Mouse (Mus musculus) layer of hippocampus, postnatal 36 days (tissue): Measurements from ENCODE around the gene Slc35e3. TPM values are rescaled to one million over a fixed set of nuclear protein-coding genes. Genes with fewer than 3 reads are reported as not detected.
A peak's percentile ranks its signal among the peaks of the same experiment; 100 is the strongest.
"Not testable (repeated sequence)": the region's sequence is repeated elsewhere in the genome, so short reads cannot be mapped to it uniquely, and the experiment has no call there.

Experiments
- DNase-seq, 2 experiments: peaks; one replicate each; pipeline ENCODE4 v3.0.0; 2022
- total RNA-seq, 2 experiments: library from RNA; stranded (reverse); gene quantifications; 2 replicates each; pipeline ENCODE4 v1.2.3; 2021

The Slc35e3 gene
- total RNA-seq, 2 experiments from 2014 or later: 31.2 to 33.7 TPM

DNA sequence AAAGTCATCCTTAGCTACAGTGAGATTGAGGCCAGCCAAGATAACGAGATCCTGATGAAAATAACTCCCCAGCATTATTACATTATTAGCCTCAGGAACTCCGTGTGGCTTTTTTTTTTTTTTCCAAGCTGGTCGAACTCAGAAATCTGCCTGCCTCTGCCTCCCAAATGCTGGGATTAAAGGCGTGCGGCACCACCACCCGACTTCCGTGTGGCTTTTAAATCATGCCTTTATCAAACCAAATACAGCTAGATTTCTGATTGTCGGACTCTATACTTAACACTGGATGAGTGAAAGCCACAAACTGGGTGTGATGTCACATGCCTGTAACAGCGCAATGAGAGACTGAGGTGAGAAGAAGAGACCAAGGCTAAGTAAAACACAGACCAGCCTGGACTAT is 33.3 kb downstream of the Slc35e3 start:
- DNase-seq: no peak

DNA sequence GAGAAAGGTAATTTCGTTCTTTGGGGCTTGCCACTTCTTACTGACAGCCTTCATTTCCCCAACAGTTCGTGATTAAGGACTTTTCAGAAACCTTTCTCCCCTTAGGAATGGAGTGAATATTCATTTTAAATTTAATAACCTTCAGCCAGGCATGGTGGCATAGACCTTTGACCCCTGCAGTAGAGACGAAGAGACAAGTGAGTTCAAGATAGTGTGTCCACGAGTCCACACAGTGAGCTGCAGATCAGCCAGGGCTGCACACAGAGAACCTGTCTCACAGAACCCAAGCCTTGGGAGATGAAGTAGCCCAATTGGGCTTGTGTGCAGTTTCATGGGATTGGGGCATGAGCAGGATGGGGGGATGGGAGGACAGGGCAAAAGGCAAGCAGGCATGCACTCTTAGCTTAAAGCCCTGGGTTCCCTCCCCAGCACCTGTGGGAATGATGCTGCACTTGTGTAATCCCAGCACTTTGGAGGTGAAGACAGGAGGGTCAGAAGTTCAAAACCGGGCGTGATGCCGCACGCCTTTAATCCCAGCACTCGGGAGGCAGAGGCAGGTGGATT is 33.9 kb downstream of the Slc35e3 start:
- DNase-seq: no peak

DNA sequence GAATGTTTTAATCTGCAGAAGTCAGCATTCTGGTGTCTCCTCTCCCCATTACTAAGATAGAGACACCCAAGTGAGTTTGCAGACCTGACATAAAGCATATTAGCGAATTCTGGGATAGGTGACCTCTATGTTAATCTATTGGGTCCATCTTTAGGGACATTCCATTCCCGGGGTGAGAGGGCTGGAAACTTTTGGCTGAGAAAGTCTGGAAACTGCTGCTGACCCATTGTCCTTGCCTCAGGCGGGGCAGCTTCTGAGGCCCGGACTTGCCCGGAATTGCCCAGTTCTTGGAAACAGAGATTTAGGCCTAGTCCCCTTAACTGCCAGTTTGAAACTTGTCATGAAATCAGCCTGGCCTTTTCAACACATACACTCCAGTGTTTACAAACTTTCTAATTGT is 34.8 kb downstream of the Slc35e3 start:
- DNase-seq: no peak

DNA sequence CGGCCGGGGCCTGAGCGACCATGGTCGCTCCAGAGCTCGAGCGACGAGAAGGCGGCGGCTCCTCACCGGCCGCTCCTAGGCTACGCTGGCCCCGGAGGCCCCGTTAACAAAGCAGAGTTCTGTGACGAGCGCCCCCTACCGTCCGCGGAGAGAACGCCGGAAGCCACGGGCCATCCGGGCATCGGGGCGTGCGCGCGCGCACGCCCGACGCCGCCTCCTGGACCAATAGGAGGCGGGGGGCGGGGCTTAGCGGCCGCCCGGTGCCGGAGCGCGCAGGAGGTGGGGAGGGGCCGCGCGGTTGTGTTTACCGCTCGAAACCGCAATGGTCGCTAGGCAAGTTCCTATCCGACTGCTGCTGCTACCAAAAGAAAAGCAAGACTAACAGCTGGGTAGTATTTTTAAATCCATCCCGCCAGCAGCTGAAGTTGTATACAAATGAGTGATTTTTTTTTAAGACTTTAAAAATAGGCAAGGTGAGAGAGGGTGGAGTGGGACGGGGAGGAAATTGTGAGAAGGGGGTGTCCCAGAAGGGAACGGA is 35.5 kb downstream of the Slc35e3 start, which contains the start of gene Mdm2:
Gene Mdm2, minus strand, starts transcription at position 155 of the 538 bp plus-strand sequence.
- peak; percentile 92 to 95 for DNase-seq

DNA sequence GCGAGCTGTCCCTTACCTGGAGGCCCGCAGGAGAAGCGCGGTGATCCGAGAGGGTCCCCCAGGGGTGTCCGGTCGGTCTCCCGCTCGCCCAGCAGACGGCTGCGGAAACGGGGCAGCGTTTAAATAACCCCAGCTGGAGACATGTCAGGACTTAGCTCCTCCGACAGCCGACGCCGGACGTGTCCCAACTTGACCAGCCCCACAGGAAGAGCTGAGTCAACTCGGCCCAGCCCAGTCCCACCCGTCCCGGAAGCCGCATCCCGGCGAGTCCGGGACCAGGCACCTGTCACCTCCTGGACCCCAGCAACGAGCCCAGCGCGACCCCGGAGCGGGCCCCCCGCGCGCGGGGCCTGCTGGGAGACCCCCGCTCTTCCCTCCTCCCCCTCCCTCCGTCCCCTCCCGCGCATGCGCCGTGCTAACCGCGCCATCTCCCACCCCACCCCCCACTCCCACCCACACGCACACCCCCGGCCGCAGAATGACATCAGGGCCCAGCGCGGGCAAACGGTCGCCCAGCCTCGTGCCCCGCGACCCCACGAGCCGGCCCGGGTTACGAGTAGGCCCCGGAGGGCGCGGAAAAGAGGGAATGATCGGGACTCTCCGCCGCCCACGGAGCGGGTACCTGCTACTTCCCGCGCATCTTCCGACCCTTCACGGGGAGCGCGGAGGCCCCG is 36.1 kb downstream of the Slc35e3 start:
- peak; percentile 73 to 76 for DNase-seq

DNA sequence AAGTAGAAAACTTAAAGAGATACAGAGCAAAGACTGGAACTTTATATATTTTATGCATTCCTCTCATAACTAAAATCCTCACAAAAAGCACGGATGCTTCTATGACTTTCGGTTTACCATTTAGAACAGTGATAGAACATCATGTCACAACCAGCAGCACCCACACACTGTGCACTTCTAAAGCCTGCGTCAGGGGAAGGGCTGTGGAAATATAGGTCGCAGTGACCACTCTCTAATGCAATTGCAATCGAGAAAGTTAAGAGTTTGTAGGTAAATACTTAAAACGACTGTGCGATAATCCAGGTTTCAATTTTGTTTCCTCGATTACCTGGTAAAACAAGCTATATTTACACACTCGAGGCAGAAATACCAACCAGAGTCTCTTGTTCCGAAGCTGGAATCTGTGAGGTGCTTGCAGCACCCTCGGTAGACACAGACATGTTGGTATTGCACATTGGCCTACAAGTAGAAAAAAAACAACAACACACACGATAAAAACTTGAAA is 36.8 kb downstream of the Slc35e3 start:
- DNase-seq: no peak

DNA sequence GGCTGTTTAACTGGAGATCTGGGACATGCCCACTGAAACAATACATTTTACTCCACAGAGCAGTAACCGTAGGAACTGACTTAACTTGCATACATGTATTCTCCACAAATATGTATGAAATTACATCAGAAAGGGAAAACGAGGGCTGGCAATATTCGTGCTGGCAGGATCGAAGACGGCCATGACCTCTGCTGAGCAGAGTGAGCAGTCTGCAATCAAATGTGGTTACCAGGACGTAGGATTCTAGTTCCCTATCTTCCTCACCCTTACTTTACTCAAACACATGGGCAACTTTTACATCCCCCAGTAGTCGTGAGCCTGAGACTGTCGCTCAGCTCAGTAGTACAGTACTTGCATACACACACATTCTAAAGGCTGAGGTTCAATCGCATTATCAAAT is 37.3 kb downstream of the Slc35e3 start:
- no peak for DNase-seq

DNA sequence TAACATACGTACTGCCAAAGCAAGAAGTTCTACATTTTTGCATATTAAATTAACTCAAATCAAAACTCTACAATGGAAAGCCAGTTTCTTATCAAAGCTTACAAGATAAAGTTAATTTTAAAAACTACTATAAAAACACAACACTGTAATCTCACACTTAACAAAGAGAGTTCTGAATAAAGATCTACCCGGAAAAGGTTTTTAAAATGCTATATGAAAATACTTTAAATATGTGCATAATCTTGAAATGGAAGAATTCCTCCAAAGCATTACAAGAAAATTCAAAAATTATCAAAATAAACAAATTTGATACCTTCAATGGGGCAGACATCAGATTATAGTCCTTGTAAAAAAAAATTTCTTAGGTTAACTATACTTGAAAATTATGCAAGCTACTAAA is 37.8 kb downstream of the Slc35e3 start:
- no peak for DNase-seq

DNA sequence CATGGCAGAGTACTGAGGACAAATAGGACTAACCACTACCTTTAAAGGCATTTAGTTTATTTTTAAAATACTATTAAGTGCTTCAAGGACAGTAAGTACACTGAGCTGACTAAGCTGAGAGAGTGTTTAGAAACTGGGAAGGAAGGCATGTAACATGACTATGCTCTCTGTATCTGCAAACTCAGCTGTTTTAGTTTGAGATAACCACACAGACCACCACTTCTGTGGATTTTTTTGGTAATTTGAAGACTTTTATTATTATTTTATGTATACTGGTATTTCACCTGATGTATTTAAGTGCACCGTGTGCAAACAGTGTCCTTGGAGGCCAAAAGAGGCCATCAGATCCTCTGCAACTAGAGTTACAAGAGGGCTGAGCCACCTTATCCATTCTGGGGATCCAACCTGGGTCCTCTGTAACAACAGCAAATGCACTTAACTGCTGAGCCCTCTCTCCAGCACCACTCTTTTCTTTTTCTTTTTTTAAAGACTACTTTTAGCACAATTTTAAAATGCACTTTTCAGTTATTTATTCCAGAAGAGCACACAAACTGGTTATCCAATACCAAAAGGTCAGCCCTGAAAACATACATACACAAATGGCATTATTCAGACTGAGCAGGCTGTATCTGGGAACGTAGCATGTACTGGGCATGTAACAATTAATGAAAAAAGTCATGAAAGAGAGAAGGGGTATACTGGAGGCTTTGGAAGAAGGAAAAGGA is 38.9 kb downstream of the Slc35e3 start:
- DNase-seq: no peak

DNA sequence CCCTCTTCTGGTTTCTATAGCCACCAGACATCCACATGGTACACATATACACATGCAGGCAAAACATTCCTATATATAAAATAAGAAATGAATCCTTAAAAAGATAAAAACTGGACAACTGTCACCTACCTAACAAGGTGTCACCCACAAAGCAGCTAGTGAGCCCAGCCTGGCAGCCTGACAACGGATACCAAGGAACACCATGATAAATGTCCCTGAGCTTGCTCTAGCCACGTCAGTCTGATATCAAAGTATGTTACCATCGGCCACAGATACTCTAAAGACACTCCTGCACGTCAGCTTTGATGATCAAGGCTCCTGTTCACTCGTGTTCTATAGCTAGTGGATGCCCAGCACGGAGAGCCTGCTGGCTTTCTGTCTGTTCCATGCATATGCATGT is 39.7 kb downstream of the Slc35e3 start:
- no peak for DNase-seq

DNA sequence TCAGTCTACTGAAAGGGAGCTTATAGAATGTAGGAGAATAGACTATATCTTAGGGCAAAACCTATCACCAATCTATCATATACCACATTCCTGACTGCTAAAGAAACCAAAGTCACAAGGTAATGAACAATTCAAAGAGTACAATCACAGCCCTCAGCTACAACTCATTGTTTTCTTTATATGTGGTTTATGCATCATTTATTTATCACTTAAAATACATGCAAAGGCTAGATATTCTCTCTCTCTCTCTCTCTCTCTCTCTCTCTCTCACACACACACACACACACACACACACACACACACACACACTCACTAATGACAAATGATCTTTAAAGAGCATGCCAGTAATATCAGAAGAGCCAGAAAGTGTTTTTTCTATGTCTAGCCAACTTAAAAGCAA is 40.4 kb downstream of the Slc35e3 start:
- DNase-seq: no peak

DNA sequence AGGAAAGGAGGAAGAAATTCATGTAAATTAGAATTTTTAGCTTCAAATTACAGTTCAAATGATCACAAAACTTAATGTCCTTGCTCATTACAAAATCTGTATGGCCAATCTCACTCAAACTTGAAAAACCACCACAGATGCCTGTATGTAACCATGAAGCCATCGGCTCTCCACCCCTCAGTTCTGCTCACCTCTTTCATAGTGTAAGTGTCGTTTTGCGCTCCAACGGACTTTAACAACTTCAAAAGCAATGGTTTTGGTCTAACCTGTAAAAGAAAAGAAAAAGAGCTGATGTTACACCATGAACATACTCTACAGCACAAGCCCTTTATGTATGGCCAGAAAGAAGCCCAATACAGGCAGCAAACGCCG is 41.2 kb downstream of the Slc35e3 start:
- DNase-seq: no peak

DNA sequence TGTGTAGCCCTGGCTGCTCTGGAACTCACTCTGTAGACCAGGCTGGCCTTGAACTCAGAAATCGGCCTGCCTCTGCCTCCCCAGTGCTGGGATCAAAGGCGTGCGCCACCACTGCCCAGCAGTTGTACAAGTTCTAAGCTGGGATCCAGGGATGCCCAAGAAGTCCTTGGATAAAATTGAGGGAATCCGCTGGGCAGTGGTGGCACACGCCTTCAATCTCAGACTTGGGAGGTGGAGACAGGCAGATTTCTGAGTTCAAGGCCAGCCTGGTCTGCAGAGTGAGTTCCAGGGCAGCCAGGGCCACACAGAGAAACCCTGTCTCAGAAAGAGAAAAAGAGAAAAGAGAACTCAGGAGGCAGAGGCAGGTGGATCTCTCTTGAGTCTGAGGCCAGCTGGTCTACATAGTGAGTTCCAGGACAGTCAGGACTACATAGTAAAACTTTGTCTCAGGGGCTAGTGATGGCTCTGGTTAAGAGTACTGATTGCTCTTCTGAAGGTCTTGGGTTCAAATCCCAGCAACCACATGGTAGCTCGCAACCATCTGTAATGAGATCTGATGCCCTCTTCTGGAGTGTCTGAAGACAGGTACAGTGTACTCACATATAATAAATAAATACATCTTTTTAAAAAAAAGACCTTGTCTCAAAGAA is 41.7 kb downstream of the Slc35e3 start:
- DNase-seq: not testable (repeated sequence)

DNA sequence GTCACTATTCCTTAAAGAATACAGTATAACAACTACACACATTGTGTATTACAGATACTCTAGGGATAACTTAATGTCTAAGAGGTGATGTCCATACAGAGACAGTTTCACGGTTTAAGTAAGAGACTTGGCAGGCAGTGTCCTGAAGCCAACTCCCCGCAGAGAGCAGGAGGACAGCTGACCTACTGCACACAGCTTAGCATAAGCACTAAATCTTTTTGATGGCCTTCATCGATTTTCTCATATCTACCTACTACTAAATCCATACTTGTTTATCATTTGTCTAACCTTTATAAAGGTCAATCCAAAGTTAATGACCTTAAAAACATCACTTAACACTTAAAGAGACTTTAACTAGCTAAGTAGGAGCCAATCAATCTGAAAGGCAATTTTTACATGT is 42.7 kb downstream of the Slc35e3 start:
- no peak for DNase-seq

DNA sequence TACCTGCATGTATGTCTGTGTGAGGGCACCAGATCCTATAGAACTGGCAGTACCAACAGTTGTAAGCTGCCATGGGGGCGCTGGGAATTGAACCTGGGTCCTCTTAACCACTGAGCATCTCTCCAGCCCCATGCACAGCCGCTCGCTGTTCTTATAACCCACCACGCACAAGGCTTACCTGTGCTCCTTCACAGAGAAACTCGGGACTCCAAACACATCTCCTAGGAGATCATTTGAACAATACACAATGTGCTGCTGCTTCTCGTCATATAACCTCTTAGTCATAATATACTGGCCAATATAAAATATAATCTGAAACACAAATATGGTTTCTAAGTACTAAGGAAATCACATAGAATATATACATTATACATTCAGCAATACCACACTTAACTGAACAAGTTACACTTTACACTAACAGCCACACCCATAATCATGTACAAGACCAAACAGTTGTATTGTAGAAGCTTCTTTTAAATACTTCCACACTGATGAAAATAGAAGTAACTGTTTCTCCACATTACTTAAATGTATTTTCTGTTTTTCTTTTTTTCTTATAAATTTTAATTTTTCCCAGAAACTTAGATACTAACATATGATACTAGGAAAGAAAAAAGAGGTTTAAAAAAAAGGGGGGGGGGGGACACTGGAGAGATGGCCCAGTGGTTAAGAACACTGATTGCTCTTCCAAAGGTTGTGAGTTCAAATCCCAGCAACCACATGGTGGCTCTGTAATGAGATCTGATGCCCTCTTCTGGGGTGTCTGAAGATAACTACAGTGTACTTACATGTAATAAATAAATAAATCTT is 43.9 kb downstream of the Slc35e3 start:
- no peak for DNase-seq

DNA sequence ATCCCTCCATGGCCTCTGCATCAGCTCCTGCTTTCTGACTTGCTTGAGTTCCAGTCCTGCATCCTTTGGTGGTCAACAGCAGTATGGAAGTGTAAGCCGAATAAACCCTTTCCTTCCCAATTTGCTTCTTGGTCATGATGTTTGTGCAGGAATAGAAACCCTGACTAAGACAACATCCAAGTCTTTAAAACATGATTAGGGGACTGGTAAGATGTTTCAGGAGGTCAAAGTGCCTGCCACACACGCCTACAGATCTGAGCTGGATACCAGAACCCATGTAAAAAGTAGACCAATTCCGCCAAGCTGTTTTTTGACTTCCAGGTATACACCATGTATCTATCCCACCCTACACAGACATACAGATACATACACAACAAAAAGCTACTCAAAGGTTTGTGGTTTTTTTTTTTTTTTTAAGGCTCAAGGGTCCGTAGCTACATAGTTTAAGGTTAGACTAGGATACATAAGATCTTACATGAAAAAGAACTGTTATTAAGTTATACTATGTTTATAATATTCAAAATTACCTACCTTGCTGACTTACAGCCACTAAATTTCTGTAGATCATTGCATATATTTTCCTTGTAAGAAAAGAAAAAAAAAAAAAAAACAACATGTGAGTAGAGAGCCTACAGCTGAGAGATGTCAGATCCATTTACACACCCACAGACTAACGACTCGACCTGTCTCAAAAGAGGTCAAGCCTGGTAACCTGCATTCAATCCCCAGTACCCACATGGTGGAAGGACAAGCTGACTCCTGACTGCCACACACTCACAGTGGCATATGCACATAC is 44.9 kb downstream of the Slc35e3 start:
- no peak for DNase-seq

DNA sequence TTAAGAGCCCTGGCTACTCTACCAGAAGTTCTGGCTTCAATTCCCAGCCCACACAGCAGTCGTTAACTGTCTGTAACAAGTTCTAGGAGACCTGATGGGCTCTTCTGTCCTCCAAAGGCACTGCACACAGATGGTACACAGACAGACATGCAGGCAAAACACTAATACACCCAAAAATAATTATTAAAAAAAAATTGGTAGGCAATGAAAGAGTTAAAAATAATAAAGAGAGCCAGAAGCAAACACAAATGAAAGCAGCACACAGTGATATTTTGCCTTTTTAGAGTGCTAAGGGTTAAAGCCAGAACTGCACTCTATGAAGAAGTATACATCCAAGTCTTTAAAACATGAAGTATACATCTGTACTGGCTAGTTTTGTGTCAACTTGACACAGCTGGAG is 45.7 kb downstream of the Slc35e3 start:
- DNase-seq: no peak

DNA sequence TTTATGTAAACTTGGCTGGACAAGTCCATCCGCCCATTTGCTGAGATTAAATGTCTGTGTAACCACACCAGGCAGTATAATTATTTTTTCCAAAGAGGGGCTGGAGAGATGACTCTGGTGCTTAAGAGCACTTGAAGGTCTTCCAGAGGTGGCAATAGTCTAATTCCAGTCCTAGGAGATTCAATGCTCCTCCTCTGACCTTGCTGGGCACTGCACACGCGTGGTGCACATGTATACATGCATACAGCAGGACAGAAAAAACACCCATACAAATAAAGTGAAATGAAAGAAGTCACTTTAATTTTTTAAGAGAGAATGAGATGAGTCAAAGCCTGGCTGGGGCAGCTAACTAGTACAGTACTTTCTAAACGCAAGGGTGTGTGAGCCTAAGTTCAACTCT is 46.3 kb downstream of the Slc35e3 start:
- DNase-seq: no peak

DNA sequence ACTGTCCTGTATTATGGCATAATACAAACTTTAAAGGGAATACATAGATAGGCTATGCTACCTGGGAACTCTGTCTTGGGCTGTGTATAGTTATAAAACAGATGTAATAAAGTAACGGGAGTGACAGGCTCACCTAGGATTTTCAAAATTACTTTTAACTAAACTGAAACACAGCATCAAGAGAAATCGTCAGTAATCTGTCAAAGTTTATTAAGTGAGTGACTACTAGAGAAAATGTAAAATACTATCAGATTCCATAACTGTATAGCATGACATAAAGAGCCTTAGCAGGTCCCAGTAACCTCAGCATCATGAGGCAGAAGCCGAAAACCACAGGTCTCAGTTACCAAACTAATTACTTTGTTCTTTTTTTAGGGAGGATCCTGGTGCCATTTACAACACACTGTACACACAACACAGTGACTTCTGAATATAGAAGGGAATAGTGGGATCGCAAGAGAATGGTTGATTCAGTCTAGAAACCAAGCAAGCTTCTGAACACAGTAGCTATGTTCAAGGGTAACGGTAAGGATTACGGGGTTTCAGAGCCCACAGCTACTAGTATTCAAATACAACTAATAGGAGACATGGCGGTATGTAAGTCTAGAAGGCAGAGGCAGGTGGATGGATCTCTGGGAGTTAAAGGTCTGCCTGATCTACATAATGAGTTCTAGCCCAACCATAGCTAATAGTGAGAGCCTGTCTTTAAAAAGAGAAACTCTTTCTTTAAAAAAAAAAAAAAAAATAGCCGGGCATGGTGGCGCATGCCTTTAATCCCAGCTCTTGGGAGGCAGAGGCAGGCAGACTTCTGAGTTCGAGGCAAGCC is 47.6 kb downstream of the Slc35e3 start:
- no peak for DNase-seq

DNA sequence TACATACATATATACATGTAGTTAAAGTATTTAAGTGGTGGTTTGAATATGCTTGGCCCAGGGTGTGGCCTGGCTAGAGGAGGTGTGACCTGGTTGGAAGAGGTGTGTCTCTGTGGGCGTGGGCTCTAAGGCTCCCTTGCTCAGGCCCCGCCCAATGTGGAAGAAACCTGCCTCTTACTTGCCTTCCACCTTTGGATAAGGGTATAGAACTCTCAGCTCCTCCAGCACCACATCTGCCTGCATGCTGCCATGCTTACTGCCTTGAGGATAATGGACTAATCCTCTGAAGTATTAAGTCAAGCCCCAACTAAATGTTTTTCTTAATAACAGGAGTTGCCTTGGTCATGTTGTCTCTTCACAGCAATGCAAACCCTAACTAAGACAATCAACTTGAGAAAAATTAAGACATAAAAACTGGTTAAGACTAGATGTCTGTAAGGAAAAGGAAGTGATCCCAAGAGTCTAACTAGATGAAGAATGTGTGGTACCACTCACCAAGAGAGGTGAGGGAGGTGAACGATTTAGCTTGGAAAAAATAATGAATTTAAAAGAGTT is 48.5 kb downstream of the Slc35e3 start:
- DNase-seq: no peak
